Mouse (Mus musculus): ENCODE data around the gene Npr2.
"Not testable (repeated sequence)": the region's sequence is repeated elsewhere in the genome, so short reads cannot be mapped to it uniquely, and the experiment has no call there.

Npr2 gene

GRCm38 (mm10) chr4:43631046-43631955 is at the start of gene Npr2:
Npr2 (plus strand) TSS chr4:43631935.
- peak; percentile 73 for DNase-seq (ENCODE audit: inconsistent ontology term)

- no peak for DNase-seq (ENCODE audit: inconsistent ontology term)
Measured at GRCm38 (mm10) chr4:43582241-43582640, 49.5 kb upstream of the Npr2 start.

DNA sequence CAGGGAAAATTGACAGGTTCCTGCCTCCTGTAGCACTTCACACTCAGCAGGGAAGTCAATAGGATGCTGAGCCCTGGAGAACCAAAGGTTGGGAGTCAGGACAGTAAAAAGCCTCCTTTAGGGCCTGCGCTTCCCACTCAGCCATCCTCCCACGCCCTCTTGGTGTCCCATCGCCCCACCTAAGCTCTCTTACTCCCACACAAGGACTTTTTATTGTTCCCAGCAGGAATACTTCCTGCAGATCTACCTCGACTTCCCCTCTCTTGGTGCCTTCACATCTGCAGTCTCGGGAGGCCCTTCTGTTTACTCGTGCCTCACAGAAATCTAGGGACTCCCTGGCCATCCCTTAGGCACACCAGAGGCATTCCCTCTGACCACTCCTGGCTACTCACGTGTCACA is 48.3 kb upstream of the Npr2 start:
- DNase-seq (ENCODE audit: inconsistent ontology term) = no peak

DNA sequence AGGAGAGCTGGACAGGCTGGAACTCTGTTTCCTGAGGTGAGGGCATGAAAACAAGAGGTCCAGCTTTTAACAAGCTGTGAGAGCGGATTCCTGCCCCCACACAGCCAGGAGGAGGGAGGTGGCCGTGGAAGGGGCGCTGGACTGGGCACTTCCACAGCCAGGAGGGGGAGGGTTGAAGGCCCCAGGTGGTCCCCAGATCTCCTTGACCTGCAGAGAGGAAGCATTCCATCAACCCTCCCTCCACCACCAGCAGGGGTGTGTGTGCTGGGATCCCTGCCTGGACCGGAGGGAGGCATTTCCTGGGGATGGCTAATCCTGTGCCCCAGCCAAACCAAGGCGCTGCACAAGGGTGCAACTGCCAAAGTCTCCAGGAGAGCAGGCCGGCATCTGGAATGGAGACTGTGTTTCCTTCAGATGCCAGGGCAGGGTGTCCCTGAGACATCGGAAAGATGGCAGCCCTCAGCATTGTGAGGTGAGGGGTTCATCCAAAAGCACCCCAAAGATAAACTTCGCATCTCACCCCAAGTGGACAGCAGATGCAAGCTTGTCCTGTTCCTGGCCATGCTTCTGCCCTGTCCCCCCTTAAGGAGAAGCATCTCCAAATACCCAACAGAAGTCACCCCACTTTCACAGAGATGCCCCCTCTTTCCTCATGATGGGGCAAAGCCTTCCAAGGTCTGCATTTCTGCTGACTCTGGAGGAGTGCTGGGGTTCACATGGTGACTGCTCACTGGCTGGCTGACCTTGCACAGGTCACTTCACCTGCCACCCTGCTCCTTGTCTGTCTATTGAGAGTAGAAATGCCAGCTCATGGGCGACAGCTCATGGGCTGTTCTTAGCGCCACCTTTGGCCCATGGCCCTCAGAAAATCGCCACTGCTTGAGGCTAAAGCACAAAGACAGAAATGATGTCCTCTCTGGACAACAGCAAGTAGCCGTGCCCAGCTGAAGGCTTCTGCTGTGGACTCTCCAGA is 47.0 kb upstream of the Npr2 start, which contains the start of gene Msmp:
Msmp (minus strand) TSS at position 51 of the 973 bp plus-strand sequence.
- no peak for DNase-seq (ENCODE audit: inconsistent ontology term)

DNA sequence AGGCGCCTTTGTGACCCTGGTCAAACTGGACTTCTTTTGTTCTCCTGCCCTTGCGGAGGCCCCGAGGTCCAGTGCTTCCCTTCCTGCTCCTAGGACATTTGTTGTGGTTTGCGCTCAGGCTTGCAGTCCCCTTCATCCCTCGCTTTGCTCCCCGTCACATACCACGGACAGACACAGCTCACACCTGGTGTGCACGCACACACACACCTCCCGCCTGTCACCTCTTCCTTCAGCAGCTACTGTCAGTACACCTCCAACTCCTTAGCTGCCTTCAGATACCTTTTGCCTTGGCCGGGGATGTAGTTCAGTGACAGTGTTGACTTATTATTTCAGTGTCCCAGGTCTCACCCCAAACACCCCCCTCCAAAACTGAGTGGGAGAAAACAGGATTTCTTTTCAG is 46.1 kb upstream of the Npr2 start:
- no peak for DNase-seq (ENCODE audit: inconsistent ontology term)

GRCm38 (mm10) chr4:43586411-43586810 is 45.3 kb upstream of the Npr2 start:
- no peak for DNase-seq (ENCODE audit: inconsistent ontology term)

- DNase-seq (ENCODE audit: inconsistent ontology term) = no peak
Measured at GRCm38 (mm10) chr4:43587681-43588080, 44.1 kb upstream of the Npr2 start.

GRCm38 (mm10) chr4:43591543-43591942 is 40.2 kb upstream of the Npr2 start:
- no peak for DNase-seq (ENCODE audit: inconsistent ontology term)

DNA sequence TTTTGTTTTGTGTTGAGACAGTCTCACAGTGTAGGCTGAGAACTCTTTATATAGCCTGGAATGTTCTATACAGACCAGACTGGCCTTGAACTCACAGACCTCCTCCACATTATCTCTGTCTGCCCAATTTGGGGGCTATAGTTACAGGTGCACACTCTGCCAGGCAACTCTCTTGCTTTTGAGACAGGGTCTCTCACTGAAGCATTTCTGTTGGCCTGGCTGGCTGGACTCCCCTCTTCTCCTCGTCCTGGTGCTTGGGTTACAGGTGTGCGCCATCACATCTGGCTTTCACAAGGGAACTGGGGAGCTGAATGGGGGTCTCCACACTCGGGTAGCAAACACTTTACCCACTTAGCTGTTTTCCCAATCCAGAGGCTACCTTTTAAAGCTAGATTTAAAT is 39.8 kb upstream of the Npr2 start:
- DNase-seq (ENCODE audit: inconsistent ontology term) = no peak

- no peak for DNase-seq (ENCODE audit: inconsistent ontology term)
Measured at GRCm38 (mm10) chr4:43593453-43593852, 38.3 kb upstream of the Npr2 start.

DNA sequence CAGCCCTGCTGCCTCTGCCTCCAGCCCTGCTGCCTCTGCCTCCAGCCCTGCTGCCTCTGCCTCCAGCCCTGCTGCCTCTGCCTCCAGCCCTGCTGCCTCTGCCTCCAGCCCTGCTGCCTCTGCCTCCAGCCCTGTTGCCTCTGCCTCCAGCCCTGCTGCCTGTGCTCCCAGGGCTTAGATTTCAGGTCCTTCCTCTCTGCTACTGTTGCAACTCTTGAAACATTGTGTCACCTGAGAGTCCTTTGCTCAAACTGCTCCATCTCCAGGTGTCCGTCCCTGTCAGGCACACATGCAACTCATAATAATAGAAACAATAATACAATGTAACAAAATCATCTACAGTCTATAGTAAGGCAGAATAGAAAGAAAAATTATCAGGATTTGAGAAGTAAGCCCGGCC is 35.1 kb upstream of the Npr2 start:
- not testable (repeated sequence) for DNase-seq (ENCODE audit: inconsistent ontology term)

- DNase-seq (ENCODE audit: inconsistent ontology term) = no peak
Measured at GRCm38 (mm10) chr4:43598200-43598599, 33.5 kb upstream of the Npr2 start.

DNA sequence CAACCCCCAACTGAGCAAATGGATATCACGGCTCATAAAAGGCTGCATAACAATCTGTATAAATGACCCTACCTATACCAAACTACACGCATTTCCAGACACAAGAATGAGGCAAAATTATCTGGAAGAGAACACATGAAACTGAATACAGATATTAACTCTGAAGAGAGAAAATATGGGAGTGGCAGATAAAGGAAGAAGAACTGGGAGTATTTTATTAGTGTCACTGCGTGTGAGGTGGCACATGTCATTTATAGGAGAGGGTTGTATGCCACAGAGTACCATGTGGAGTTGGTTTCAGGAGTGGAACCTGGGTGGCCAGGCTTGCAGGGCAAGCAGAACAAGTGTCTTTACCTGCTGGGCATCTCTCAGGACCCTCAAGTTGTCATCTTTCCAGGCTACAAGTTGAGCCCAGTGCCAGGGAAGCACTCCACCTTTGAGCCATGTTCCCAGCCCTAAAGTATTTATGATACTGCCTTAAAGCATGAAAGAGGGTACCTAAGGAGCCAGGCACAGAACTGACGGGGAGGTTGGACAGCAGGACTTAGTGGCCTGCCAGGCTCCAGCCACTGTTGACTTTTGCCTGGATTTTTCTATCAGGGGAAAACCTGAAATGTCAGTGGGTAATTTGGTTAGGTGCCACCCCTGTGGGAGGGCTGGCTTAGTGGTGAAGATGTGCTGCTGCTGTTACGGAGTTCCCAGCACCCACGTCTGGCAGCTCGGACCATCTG is 32.9 kb upstream of the Npr2 start:
- DNase-seq (ENCODE audit: inconsistent ontology term) = no peak

- no peak for DNase-seq (ENCODE audit: inconsistent ontology term)
Measured at GRCm38 (mm10) chr4:43600195-43600934, 31.4 kb upstream of the Npr2 start.

DNA sequence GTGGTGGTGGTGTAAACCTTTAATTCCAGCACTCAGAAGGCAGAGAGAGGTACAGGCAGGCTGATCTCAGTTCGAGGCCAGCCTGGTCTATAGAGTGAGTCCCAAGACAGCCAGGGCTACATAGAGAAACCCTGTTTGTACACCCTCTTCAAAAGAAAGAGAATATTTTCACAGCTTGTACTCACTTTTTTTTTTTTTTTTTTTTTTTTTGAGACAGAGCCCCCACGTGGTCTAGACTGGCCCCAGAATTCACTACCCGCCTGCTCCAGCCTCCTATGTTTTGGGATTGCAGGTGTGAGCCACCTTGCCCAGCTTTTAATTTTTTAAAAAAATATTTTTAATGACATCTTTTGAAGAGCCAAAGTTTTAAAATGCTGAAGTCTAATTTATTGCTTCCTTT is 27.6 kb upstream of the Npr2 start:
- no peak for DNase-seq (ENCODE audit: inconsistent ontology term)

GRCm38 (mm10) chr4:43604751-43605685 is 26.7 kb upstream of the Npr2 start:
- no peak for DNase-seq (ENCODE audit: inconsistent ontology term)

DNA sequence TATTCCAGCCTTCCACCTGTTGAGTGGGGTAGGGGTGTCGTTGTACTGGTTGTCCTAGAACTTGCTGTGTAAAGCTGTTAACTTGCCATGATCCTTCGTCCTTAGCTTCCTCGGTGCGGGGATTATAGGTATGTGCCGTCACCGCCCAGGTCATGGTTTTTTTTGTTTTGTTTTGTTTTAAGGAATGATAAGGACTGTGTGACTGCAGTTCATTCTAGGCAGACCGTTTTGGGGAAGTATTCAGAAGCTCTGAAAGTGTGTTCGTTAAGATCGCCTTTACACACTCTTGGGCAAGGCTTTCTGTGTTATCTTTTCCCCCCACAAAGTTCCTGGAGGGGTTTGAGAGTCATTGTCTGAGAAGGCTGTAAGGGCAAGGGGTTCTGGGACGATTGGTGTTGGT is 19.2 kb upstream of the Npr2 start:
- DNase-seq (ENCODE audit: inconsistent ontology term) = no peak

DNA sequence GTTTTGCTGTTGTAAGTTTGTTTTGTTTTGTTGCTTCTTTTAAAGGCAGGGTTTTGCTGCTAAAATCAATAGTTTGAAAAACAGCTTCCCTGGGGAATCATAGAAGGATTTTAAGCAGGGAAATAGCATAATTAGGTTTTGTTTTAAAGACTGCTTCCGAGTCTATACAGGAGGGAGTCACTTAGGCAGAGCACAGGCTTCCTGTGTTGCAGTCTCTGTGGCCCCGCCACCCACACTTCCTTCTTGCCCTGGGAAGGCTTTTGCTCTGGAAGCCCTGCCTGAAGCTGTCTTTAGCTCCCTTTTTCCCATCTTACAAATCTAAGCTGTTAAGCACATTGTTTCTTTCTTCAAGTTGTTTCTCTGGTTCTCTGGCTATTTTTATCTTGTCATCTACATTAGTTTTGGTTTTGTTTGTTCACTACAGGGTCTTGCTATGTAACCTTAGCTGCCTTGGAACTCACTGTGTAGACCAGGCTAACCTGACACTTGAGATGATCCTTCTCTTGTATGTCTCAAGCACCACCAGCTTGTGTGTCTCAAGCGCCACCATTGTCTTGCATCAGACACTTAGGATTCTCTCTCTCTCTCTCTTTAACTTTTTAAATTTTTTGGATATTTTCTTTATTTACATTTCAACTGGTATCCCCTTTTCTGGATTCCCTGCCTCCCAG is 18.5 kb upstream of the Npr2 start:
- DNase-seq (ENCODE audit: inconsistent ontology term) = no peak

GRCm38 (mm10) chr4:43620146-43620778 is 11.5 kb upstream of the Npr2 start:
- DNase-seq (ENCODE audit: inconsistent ontology term) = no peak
